Mouse (Mus musculus): ENCODE data around the gene Cep19. TPM values are rescaled to one million over a fixed set of nuclear protein-coding genes. Genes with fewer than 3 reads are reported as not detected.

Gene Cep19
- total RNA-seq, 2 experiments from 2014 or later: 58.9 to 62.3 TPM

GRCm38 (mm10) chr16:32107342-32108045 lies 7.9 kb downstream of the Cep19 start:
- DNase-seq (ENCODE audit: low spot score in 2 of 2): no peak

GRCm38 (mm10) chr16:32108170-32108569 lies 8.6 kb downstream of the Cep19 start:
- DNase-seq (ENCODE audit: low spot score in 2 of 2): no peak

GRCm38 (mm10) chr16:32108578-32108977 lies 9.0 kb downstream of the Cep19 start:
- DNase-seq (ENCODE audit: low spot score in 2 of 2): no peak

DNA sequence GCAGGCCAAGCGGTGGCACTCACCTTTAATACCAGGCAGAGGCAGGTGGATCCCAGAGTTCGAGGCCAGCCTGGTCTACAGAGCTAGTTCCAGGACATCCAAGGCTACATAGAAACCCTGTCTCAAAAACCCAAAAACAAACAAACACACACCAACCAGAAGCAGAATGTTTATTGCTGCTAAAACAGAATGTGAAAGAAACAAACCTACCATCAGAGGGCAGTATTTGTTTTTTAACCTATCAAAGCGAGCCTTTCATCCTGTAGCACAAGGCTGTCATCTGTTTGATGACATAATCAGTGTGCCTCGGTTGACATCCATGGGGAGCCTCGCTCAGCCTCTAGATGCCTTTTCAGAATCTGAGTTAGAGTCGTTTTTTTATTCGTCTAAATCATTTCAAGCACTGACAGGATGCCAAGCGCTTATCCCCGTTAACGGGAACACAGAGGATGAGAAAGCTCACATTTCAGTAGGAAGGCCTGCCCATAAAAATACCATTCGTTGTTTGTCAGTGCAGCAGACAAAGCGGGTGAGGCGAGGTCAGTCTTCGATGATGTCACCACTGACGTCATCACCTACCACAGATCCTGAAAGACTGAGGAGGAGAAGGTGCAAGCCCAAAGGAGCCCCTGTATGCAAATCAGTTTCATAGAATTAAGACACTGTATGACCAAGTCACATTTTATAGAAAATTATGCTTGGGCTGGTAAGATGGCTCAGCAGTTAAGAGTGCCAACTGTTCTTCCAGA lies 11.5 kb downstream of the Cep19 start:
- no peak for DNase-seq (ENCODE audit: low spot score in 2 of 2)

DNA sequence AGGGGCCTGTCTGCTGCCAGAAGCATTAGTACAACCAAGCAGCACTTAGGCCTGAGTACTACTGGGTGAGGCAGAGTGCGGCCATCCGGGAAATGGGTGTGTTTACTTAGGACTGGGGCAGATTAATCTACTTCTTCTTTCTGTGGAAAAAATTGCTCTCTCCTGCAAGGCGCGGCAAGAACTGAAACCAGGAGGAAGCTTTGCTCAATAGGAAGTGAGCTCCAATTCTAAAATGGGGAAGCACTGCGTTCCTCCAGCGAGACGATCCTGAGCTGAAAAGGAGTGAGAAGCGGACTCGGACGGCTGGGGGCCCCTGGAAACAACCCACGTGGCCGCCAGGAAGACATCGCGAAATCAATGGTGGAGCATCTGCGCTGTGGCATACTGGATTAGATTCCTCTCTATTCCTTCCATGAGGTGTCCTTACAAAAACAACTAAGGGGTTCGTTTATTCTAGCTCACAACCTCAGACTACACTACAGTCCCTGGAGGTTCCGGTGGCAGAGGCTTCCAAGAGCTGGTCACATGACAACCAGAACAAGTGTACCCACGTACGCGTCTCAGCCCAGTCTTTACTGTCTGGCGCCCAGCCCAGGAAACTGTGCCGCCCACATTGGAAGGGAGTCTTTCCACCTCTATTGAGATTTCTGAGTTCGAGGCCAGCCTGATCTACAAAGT lies 14.1 kb downstream of the Cep19 start:
- peak; percentile 48 to 53 for DNase-seq (ENCODE audit: low spot score in 2 of 2)

- no peak for DNase-seq (ENCODE audit: low spot score in 2 of 2)
These were observed 14.8 kb downstream of the Cep19 start for GRCm38 (mm10) chr16:32114406-32114805.

GRCm38 (mm10) chr16:32114968-32115695 lies 15.5 kb downstream of the Cep19 start:
- peak; percentile 93 to 95 for DNase-seq (ENCODE audit: low spot score in 2 of 2)

DNA sequence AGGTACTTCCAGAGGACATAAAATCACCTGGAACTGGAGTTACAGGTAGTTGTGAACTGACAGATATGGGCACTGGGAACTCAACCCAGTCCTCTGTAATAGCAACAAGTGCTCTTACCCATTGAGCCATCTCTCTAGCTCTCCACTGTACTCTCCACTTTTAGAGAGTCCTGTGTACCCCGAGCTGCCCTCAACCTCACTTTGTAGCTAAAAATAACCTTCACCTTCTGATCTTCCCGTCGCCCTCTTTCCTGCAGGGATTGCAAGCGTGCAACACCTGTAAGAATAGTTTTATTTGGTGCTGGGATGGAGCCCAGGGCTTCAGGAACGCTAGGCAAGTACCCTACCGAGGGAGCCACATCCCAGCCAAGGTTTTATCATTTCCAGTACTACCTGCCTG lies 16.2 kb downstream of the Cep19 start:
- DNase-seq (ENCODE audit: low spot score in 2 of 2): no peak

DNA sequence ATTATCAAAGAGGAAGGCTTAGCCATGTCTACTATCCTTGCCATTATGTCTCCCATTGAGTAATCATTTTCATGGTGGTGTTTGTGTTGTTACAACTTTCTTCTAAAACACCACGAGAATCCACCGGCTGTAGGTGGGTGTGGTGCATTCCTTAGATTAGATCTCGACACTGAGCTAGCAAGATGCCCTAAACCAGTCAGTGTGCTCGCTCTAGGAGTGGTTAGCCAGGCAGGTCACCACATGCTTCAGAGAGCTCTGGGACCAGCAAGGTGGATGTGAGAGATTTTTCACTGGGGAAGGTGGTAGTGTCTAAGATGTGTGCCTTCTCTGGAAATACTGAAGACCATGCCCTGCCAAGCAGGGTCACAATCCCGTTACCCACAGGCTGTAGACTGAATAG lies 16.6 kb downstream of the Cep19 start:
- no peak for DNase-seq (ENCODE audit: low spot score in 2 of 2)

DNA sequence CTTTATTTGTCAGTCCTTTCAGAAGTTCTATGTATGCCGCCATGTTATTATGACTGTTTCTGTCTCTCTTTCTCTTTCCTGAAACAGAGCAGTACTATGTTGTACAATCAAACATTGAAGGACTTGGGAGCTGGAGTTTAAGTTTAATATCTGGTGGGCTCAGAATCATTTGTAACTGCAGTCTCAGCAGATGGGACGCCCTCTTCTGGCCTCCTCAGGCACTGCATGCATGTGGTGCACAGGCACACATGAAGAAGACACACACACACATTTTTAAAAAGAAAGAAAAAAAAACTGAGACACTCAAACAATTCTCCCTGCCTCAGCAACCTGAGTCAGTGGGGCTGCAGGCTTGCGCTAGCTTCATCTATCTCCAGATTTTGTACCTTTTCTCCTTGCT lies 20.9 kb downstream of the Cep19 start:
- no peak for DNase-seq (ENCODE audit: low spot score in 2 of 2)

- no peak for DNase-seq (ENCODE audit: low spot score in 2 of 2)
These were observed 24.4 kb downstream of the Cep19 start for GRCm38 (mm10) chr16:32124020-32124419.

DNA sequence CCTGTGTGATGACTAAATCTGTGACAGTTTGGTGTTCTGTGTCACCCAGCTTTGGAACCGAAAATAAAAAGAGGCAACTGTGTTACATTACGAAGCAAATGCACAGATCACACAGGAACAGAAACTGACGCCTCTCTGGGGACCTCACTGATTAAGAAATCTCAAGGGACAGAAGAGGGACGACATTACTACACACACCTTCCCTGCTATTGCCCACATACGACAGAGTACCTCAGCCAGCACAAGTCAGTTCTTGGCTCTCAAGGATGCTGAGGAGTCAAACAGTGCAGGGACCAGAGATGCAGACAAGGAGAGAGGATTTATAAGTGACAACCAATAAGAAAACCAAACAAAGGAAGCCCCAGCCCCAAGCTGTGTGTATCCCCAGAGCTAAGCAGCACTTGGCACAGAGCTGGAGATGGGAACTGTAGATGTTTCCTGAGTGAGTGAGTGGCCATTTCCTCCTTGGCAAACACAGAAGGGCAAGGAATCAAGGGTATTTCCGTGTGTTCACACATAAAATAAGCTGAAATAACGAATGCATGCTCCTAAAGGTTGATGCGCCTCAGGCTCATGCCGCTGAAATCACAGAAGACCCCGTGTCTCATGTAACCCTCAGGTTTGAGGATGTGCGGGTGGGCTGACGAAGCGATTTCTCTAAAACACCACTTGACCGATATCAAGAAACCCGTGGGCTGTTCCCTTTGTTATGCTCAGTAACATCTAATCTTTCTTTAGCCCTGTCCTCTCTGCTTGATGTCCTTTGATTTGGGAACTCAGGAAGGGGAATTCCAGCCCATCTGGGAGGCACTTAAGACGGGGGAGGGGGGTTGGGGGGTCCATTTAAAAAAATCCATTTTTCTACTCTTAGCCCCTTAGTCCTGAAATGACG lies 25.1 kb downstream of the Cep19 start:
- DNase-seq (ENCODE audit: low spot score in 2 of 2): no peak

DNA sequence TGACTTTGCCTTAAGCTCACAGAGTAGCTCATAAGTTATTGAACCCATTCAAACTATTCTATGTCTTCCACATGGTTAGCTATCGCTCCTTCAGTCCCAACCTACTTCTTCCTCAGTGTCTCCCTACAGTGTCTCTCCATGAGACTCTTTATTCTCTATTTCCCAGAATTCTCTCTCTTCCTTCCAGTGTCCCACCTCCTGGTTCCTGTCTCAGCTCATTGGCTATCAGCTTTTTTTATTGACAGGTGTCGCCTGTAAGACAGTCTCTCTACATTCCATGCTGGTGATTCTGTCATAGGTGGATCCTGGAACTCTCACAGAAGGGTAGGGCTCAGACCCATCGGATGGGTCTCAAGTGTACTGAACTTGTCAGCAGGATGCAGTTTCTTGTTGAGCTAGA lies 25.8 kb downstream of the Cep19 start:
- DNase-seq (ENCODE audit: low spot score in 2 of 2): no peak

DNA sequence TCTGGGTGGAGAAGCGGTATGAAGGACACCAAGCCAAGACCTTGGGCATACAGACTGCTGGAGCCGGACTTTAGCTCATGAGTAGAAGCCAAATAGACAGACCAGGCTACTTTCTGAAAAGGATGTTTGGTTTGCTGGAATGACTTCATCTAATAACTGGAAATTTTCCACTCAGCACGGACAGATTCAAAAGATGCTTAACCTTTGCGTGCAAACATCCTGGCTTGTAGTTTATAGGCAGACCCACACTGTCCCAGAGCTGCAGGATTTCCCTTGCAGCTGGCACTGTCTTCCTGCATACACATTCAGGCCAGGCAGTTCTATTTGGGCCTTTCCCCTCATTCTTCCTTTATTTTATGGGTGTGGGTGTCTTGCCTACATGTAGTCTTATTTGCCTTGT lies 27.4 kb downstream of the Cep19 start:
- DNase-seq (ENCODE audit: low spot score in 2 of 2): no peak

DNA sequence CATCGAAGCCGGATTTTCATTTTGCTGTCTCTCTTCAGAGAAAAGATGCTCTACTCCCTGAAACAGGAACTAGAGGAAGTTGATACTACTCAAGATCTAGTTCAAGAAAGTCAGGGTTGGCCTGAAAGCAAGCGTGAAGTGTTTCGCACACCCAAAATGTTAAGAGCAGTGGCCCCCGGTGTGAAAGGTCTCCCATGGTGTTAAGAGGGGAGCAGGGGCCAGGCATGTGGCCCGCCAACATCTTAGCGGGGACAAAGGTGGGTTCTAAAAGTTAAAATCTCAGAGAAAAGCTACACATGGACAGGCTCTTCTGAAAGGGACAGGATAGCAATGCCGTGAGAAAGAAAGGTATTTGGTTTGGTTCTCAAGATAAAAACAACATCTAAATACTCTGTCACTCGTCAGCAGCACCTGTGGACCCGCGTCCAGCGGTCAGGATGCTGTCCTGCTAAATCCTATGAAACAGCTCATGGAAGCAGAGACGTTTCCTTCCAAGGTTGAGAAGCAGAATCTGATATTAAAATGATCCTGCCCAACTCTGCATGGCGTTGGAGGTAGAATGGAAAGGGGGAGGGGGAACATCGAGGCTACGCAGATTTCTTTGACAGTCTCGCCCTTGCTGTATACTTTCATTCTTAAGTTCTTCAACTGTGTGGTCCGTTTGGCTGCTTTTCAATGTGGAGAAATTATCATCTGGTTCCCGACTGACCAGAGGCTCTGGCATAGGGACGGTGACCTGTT lies 30.0 kb downstream of the Cep19 start:
- no peak for DNase-seq (ENCODE audit: low spot score in 2 of 2)

DNA sequence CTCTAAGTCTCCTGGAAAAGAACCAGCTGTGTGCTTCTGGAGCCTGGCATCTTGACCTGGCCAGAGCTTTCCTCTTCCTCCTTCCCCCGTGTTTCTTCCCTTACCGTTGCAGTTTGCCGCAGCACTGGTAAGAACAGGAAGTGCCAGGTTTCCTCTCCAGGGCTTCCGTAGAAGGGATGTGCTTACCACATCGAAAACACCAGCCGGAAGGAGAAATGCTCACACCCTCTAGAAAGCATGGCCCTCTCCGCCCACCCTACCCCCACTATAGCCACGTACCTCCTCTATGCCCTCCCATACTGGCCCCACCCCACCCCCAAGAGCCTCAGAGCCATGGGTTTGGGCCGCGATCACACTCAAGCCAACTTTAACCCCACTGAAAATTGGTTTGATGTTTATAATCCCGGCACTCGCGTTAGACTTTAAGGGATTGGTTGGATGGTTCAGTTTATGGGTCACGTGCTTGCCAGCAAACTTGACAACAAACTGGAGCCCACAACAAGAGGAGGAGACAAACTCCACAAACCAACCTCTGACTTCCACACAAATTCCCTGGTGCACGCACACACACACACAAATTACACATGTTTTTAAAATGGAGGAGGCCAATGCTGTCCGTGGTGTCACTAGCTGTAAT lies 30.7 kb downstream of the Cep19 start:
- DNase-seq (ENCODE audit: low spot score in 2 of 2): no peak

DNA sequence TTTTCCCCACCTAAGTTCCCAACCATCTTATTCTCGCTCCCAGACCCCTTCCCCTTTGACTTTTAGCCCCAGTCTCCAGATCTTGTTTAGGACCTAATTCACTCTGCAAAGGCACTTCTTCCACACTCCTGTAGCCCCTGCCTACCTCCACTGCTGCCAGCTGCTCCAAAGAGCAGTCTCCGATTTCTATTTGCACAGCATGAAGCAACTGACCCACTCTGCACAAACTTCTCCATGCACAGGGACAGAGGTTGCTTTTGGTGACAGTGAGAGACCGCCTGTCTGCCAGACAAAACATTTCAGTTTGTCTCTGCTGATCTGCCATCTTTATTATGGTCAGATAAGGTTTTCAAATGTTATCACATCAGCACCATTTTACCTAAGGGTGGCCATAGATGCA lies 33.5 kb downstream of the Cep19 start:
- DNase-seq (ENCODE audit: low spot score in 2 of 2): no peak

GRCm38 (mm10) chr16:32135842-32136357 lies 36.3 kb downstream of the Cep19 start:
- no peak for DNase-seq (ENCODE audit: low spot score in 2 of 2)

GRCm38 (mm10) chr16:32138954-32139353 lies 39.4 kb downstream of the Cep19 start:
- no peak for DNase-seq (ENCODE audit: low spot score in 2 of 2)
